Mouse (Mus musculus) erythroblast, embryonic 14.5 days (primary cell): Measurements from ENCODE around the gene Tnk2.

Experiments
- GATA1 ChIP-seq: IDR thresholded peaks from 2 replicates; pipeline ENCODE4 v1.6.1; 2012; ENCODE audit warnings: low read length, inconsistent platforms, mixed read lengths
- TAL1 ChIP-seq: IDR thresholded peaks from 3 replicates; pipeline ENCODE4 v1.6.1; 2012; ENCODE audit warnings: low read length, inconsistent platforms, mixed read lengths

GRCm38 (mm10) chr16:32656321-32656720 is 12.6 kb downstream of the Tnk2 start:
- TF ChIP-seq GATA1 (no peak), TAL1 (no peak)
